Mouse (Mus musculus): ENCODE results near the gene Mrpl53.

Gene Mrpl53

DNA sequence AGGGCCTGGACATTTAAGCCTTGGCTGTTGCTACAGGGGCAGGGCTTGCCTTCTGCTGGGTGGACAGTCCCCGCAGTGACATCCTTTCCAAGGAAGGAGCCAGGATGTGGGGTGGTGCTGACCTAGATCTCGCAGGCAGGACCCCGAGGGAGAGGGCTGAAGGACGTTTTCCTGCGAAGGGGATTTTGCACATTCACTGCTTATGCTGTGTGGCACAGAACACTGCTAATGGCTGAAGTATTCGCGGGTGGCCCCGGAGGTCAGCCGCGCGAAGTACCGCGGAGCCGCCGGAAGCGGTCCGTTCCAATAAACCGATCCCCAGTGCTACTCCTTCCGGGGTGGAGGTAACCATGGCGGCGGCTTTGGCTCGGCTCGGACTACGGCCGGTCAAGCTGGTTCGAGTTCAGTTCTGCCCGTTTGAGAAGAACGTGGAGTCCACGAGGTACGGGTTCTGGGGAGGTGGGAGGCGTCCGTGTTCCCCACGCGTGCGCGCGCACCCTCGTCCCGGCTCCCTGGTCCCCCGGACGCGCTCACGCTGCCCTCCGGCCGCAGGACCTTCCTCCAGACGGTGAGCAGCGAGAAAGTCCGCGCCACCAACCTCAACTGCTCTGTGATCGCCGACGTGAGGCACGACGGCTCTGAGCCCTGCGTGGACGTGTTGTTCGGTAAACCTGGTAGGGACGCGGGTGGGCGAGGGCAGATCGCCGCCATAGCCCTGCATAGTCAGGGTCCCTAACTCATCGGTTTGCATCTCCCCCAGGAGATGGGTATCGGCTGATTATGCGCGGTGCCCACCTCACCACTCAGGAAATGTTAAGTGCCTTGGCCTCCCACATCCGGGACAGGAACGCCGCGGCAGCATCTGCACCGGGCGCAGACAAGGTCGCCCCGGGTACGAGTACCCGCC lies at the start of gene Mrpl53:
Mrpl53 (plus strand) TSS at position 279 of the 907 bp plus-strand sequence.
- DNase-seq (ENCODE audit: low spot score in 2 of 2) = peak; percentile 61 to 68

DNA sequence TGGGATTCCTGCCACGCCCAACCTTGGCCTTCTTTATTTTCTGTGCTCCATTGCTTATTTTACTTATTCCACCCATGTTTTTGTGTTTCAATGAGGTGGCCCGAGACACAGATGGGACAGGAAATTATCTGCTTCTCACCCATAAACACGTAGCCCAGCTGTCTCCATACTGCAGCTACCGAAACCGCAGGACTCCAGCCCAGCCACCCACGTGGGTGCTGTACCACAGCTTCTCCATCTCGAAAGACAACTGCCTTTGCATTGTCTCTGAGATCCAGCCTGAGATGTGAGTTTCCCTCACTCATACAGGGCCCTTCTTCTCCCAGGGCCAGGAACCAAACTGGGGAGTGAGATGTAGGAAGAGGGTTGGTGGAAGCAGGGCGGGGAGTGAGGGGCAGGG lies 42.8 kb upstream of the Mrpl53 start:
- DNase-seq (ENCODE audit: low spot score in 2 of 2) = no peak

DNA sequence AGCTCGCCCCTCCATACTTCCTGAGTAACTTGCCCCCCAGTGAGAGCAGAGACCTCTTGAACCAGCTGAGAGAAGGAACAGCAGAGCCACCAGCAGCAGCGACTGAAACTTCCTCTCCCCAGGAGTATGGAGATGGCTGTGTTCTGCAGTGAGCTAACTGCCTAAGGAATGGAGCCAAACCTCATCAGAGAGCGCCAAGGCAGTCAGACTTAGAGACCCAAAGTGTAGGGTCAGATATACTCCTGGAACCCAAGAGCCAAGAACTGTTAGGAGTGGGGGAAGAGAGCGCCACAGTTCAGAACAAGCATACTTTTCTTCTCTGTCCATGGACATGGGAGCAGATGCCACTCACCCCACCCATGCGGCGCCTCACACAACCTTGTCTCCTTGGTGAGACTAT lies 42.4 kb upstream of the Mrpl53 start:
- DNase-seq (ENCODE audit: low spot score in 2 of 2) = no peak

DNA sequence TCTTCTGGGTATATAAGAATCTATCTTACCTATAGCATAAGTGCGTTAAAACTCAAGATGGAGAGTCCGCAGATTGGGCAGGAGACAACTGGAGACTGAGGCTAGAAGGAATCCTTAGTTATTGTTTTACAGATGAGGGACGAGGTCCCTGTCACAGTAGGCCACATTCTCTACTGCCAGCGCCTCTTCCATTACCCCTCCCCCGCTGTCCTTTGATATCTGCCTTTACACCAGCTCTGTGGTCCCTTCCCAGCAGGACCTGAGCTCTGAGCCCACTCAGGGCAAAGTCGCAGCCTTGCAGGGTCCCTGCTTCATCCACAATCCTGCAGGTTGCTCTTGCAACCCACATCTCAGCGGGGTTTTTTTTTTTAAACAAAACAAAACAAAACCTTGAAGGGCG lies 40.6 kb upstream of the Mrpl53 start:
- no peak for DNase-seq (ENCODE audit: low spot score in 2 of 2)

DNA sequence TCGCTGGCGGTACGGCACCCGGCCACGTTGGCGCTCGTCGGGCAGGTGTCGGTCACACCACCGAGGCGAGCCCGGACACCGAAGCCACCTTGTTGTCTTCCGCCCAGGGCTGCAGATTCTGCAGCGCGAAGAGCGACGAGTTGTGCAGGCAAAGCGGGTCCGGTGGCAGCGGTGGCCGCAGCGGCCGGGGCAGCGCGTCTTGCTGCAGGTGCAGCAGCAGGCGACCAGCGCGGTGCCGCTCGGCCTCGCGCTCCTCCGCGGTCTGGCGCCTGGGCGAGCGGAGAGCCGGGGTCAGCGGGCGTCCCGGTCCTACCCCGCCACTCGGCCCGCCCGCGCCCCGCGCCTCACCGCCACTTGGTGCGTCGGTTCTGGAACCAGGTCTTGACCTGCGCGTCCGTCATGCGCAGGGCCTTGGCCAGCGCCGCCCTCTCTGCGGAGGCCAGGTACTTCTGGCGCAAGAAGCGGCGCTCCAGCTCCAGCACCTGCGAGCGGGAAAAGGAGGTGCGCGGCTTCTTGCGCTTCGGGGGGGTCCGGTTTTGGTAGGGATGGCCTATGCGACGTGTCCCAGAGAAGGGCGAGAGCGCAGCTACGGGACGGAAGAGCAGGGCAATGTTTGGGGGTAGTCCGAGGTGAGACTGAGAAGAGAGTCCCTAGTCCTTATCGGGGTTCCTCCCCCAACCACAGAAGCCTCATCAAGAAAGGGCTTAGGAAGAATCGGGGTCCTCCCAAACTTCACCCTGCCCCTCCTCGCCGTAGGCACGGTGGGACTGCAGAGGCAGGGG lies 39.9 kb upstream of the Mrpl53 start:
- DNase-seq (ENCODE audit: low spot score in 2 of 2) = no peak

DNA sequence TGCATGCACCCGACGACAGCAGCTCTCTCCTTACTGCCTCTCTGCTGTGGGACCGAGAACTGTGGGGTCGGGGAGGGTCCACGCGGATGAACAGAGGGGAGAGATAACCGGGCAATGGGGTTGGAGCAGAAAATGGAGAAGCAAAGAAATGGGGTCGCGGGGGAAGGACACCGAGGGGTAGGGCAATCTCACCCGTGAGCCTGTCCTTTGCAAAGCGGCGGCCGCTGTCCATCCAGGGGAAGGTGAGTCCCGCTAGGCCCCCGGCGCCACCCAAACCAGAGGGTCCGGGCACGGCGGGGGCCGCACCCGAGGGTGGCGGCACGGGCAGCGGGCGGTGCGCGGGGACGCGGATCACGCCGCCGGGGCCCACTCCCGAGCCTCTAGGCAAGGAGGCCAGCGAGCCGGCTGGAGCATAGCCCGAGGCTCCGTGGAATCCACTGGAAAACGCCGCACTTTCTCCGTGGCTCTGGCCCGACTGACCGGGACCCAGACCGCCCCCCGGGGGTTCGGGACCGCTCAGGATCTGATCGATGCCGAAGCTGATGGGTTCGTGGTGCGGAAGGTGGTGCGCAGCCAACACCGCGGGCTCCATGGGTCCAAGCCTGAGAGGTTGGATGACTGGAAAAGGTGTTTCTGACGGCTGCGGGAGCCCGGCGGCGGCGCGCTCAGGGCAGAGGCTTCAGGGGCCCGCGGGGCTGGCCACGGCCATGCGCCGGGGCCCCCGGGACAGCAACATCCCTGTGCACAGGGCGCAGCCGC lies 39.2 kb upstream of the Mrpl53 start:
- DNase-seq (ENCODE audit: low spot score in 2 of 2) = no peak

DNA sequence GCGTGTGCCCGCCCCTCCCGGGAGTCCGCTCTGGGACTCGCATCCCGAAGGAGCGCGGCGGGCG lies 38.8 kb upstream of the Mrpl53 start, which contains the start of gene Tlx2:
Tlx2 (minus strand) TSS at position 47 of the 64 bp plus-strand sequence.
- no peak for DNase-seq (ENCODE audit: low spot score in 2 of 2)

DNA sequence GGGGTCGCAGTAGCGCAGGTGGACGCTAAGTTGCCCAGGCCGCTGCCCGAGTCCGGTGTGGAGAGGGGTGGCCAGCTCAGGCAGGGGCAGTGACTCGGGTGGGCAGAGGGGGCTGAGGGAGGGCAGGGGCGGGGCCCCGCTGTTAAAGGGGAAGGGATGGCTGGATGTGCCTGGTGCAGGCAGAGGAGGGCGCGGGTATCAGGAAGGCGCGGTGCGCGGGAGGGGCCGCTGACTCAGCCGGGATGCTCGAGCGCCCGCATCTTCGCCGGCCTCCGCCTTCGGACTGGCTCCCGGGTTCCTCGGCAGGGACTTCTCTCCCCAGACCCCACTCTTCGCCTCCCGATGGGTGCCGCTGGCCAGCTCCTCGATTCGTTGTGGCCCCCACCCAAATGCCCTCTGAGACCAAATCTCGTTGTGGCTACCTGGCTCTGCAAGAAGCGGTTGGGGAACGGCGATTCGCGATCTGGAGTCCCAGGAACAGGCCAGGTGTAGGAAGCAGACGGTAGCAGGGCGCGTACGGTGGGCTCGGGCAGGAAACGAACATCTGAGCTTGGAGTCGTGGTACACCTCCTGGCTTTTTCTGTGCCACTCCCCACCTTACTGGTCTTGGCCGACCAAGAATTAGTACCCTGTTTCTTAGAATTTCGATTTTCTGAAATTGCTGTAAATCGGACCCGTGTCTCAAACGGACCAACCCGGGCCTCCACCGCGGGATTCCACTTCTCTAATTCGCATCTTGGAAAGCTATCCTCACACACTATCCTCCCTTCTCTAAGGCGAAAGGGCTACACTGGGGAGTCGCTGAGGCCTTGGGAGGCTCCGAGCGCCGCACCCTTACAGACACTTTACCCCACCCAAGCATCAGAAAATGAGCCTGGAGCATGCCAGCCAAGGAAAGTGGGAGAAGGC lies 38.3 kb upstream of the Mrpl53 start:
- DNase-seq (ENCODE audit: low spot score in 2 of 2) = no peak

DNA sequence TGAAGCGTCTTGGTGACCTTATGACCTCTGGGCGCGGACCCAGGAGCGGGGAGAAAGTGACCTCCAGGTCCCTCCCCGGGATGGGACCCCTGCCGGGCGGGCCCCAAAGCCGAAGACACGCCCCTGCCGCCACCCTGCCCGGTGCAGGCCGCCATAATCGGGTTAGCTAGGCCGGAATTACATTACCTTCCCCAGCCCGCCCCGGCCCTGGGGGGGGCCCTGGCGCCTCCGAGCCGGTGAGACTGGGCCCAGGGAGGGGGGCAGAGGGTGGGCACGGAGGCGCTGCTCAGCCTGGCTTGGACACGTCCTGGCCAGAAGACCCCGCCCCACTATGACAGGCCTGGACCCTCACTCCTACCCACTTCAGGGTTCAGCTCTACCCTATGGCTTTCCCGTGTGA lies 37.6 kb upstream of the Mrpl53 start:
- no peak for DNase-seq (ENCODE audit: low spot score in 2 of 2)

DNA sequence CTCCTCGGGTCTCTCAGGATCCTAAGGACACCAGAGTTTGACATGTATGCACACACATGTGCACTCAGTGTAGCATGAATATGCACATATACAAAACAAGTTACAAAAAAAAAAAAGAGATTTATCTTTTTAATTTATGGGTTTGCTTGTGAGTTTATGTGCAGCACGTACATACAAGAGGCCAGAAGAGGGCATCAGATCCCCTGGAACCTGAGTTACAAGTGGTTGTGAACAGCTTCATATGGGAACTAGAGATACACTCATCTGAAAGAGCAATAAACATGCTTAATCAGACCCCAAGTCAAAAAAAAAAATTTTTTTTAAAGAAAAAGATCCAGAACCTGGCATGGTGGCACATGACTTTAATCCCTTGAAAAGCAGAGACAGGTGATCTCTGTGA lies 33.9 kb upstream of the Mrpl53 start:
- no peak for DNase-seq (ENCODE audit: low spot score in 2 of 2)

DNA sequence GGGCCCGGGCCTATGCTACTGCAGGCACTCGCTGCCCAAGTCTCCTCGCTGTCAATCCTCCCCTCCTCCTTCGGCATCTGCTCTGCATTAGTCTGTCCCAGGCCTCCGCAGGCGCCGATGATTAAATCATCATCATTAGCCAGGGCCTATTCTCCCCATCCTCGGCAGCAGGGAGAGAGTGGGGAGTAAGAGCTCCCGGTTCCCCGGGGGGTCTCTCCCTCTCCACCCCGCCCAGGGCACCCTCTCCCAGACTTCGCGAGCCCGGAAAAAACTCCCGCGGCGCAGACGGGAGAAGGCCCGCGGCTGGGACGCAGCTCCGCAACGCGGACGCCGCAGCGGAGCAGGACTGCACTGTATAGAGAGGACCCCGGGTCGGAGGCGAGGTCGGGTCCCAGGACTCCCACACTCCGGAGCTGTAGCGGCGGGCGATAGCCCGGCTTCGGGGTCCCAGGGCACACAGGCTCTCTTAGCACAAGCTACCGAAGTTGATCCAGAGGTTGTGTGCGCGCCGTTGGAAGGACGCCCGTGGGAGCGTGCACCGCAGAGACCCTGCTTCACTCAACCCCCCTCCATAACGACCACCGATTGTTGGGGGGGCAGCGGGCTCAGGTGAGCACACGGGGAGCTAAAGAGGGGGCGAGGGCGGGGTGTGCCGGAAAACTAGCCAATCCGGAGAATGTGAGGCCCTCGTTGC lies 31.1 kb upstream of the Mrpl53 start, which contains the start of gene Pcgf1:
Pcgf1 (plus strand) TSS at position 240 of the 694 bp plus-strand sequence.
- peak in 1 of 2 experiments; percentile 16 for DNase-seq (ENCODE audit: low spot score in 2 of 2)

DNA sequence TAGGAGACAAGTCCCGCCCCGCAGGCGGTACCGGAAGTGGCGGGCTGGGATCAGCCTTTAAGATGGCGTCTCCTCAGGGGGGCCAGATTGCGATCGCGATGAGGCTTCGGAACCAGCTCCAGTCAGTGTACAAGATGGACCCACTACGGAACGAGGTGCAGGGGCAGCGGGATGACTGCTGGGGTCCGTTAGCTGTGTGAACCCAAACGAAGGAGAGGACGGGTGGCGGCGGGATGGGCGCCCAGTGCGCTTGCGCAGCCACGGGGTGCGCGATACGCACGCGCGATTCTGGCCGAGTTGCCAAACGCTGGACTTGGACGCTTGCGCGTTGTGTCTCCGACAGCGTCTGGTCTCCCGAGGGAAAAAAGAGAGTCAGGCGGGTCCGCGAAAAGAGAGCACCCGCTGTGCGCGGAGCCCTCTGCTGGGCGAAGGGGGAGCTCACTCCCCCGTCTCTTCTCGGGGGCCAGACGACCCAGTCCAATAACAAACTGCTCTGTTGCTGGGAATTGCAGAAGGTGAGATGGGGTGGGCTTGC lies 30.4 kb upstream of the Mrpl53 start:
- DNase-seq (ENCODE audit: low spot score in 2 of 2) = peak; percentile 97 to 98

DNA sequence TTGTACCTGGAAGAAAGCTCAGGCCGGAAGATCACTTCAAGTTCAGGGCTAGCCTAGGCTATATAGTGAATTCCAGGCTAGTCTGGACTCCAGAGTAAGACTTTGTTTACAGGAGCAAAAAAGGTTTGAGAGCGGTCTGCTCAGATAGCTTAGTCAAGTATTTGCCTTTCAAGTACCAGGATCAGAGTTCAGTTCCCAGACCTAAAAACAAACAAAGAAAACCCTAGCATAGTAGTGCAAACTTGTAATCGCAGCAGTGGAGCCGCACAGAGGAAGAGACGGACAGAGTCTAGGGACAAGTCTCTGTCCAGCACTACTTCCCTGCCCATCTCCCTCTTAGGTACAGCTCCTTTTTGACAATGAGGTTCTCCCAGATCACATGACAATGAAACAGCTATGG lies 28.6 kb upstream of the Mrpl53 start:
- DNase-seq (ENCODE audit: low spot score in 2 of 2) = no peak

DNA sequence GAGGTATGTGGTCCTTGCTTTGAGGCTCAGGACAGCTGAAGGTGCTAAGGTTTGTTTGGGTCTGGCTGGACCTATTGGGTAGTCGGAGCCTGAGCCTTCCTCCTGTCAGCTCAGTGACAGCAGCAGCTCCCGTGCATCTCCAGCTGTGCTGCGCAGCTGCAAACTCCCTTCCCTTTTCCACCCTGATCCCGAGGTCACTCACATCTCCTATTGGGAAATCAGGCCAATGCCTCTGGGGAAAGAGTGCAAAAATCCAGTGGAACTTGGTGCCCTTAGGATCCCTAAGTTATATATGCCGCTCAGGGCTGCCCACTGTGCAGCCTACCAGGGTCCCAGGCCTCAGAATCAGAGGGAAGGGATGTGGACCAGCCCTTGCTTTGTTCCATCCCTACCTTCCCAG lies 25.3 kb upstream of the Mrpl53 start:
- no peak for DNase-seq (ENCODE audit: low spot score in 2 of 2)

DNA sequence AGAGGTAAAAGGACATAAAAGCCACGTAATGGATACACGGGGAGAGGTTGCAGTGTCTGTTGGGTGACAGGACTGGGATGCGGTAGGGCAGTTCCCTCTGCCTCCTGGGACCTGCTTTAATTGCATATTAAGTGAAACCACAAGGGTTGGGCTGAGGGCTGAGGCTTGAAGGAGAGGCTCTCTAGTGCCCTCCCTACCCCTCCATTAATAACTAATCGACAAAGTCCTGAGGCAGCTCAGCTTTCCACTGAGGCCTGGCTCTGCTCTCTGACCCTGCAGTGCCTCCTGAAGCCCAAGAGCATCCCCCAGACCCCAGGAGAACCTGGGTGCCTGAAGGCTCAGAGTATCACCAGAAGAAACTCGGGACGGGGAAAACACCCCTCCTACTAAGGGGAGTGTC lies 24.4 kb upstream of the Mrpl53 start:
- DNase-seq (ENCODE audit: low spot score in 2 of 2) = no peak

DNA sequence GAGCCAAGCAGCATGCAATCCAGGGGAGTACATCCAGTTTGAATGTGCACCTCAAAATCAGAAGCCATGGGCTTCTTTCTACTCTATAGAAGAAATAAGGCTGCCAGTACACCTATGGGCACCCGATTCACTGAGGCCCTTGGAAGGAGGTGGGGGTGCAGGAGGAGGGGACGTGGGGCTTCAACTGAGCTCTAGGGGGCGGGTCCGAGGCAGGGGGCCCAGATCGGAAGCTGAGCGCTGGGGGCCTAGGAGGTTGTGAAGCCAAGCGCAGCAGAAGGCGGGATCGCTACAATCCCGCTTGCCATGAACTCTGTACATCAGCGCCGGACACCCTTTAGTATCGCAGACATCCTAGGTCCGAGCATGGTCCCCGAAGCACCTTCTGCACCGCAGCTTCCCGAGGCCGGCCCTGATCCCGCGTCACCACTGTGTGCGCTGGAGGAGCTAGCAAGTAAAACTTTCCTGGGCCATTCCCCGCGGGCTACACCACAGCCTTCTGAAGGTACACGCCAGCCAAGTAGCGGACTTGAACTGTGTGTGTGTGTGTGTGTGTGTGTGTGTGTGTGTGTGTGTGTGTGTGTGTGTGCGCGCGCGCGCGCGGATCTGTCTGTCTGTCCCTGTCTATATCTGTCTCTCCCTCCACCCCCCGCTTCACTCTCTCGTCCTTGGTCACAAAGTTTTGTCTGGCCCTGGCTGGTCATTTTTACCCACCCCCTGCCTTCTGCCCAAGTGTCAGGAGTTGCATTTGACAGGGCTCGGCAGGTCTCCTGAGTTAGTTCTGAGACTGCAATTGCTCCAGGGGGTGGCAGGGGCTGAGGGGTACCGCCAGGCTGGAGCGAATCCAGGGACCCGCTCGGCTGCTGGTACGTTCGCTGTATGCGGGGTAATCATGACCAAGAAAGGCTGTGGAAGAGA lies 22.5 kb upstream of the Mrpl53 start, which contains the start of gene Lbx2:
Lbx2 (plus strand) TSS at position 247 of the 915 bp plus-strand sequence.
- no peak for DNase-seq (ENCODE audit: low spot score in 2 of 2)

DNA sequence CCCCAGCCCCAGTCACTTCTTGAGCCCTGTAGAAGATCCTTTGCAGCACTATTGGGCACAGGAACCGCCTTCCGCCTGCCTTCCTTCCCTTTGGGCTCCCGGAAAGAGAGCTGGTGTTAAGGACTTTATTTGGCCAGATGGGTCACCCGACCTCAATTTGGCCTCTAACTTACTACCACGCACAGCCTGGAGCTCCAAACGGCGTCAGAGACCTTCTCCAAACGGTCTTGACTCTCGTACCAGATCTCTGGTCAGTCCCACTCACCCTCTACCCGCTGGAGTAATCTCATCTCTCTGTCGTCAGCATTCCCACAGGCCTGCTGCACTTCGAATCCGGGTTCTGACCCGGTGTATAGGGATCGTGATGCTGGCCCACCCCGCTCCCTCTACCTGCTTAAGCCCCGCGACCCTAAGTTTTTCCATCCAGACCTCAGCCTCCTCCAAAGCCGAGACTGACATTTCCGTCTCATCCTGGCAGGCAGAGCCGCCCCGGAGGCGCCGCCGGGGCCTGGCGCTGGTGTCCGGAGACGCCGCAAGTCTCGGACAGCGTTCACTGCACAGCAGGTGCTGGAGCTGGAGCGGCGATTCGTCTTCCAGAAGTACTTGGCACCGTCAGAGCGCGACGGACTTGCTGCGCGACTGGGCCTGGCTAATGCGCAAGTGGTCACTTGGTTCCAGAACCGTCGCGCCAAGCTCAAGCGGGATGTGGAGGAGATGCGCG lies 21.5 kb upstream of the Mrpl53 start:
- no peak for DNase-seq (ENCODE audit: low spot score in 2 of 2)

DNA sequence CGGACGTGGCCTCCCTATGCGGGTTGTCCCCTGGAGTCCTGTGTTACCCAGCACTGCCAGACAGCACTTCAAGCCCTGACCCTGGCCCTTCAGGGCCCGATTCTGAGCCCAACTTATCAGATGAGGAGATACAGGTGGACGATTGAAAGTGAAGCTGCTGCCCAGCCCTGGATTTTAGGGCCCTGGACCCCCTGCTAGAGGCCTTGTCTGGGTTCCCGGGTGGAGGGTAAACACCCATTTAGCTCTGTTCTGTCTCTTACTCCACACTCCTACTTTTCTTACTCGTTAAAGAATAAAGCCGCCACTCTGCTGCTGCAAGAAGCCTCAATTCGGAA lies 20.9 kb upstream of the Mrpl53 start:
- DNase-seq (ENCODE audit: low spot score in 2 of 2) = no peak

Measured in right cerebral cortex, postnatal 36 days (tissue).